Mouse (Mus musculus): ENCODE measurements at regions not wholly inside any gene's neighbourhood (a gene's known extent, or its start where the extent isn't known, plus 50 kb on each side); places are given as distances from the start of the nearest gene placed in this dataset.
"Not testable (repeated sequence)": the region's sequence is repeated elsewhere in the genome, so short reads cannot be mapped to it uniquely, and the experiment has no call there.

DNA sequence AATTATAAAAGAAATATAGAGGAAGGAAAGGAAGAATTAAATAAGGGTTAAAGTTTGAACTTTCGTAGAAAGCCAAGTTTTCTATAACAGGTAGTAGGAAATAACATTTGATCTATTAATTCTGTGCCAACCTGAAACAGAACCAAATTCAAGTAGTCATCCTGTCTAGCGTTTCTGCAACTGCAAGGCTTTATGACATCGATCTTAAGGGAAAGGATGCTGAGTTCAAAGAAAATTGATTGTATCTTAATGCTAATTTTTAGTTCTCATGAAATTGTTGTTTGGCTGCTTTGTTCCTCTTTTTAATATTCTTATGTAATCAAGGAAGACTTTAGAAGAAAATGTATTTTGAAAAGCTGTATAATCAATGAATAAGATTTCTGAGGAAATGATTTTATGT lies 334.9 kb upstream of the Ngly1 start:
- TF ChIP-seq CTCF (IDR thresholded peaks at IDR 0.05; ENCODE audit: low read depth, low read length) = no peak
- TF ChIP-seq POLR2A (IDR thresholded peaks at IDR 0.05; ENCODE audit: insufficient read depth, low read length) = no peak
- TF ChIP-seq EP300 (IDR thresholded peaks at IDR 0.05; ENCODE audit: insufficient read depth, low read depth, low read length) = no peak
- Histone ChIP-seq H3K27me3 (ENCODE audit: control insufficient read depth, insufficient read depth, low read length, poor library complexity, severe bottlenecking) (no peaks in the 10 kb centered on the region), H3K27ac (ENCODE audit: insufficient read depth, low read length) (no peak overlapping the region), H3K9ac (ENCODE audit: low read depth, poor library complexity, severe bottlenecking) (no peak overlapping the region), H3K4me1 (ENCODE audit: control insufficient read depth, insufficient read depth, low read length) (no peaks in the 10 kb centered on the region), H3K36me3 (ENCODE audit: control insufficient read depth, insufficient read depth, low read length, poor library complexity, severe bottlenecking) (no peaks in the 10 kb centered on the region), H3K4me3 (ENCODE audit: low read depth, low read length) (no peak overlapping the region), H3K9me3 (replicated peaks; ENCODE audit: control insufficient read depth, insufficient read depth, low read length, poor library complexity, severe bottlenecking) (0 out of 2 replicates have a peak, but pooled peaks cover 2% of the 10 kb centered on the region)

DNA sequence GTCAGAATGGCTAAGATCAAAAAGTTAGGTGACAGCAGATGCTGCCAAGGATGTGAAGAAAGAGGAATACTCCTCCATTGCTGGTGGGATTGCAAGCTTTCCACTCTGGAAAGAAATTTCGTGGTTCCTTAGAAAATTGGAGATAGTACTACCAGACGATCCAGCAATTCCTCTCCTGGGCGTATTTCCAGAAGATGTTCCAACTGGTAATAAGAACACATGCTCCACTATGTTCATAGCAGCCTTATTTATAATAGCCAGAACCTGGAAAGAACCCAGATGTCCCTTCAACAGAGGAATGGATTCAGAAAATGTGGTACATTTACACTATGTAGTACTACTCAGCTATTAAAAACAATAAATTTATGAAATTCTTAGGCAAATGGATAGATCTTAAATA lies 324.4 kb upstream of the Ngly1 start:
- not testable (repeated sequence) for H3K4me1 ChIP-seq (ENCODE audit: control insufficient read depth, insufficient read depth, low read length); H3K9ac ChIP-seq (ENCODE audit: low read depth, poor library complexity, severe bottlenecking); H3K4me3 ChIP-seq (ENCODE audit: low read depth, low read length); H3K27ac ChIP-seq (ENCODE audit: insufficient read depth, low read length); H3K27me3 ChIP-seq (ENCODE audit: control insufficient read depth, insufficient read depth, low read length, poor library complexity, severe bottlenecking); H3K36me3 ChIP-seq (ENCODE audit: control insufficient read depth, insufficient read depth, low read length, poor library complexity, severe bottlenecking); H3K9me3 ChIP-seq (replicated peaks; ENCODE audit: control insufficient read depth, insufficient read depth, low read length, poor library complexity, severe bottlenecking)

DNA sequence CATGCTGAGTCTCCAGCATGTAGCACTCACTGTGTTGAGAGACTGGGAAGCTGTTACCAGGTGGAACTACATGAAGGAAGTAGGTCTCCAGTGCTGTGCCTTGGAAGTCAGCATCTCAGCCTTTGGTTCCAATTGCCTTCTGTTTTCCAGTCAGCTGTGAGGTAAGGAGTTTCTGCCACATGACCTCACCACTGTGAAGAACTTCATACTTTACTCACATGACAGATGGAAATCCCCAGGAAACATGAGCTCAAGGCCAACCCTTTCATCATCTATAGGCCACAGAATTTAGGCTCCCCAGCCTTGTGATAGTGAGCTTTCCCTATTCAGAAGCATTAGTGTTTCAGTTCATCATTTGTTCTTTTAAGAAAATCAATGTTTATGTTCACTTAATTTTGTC lies 314.4 kb upstream of the Ngly1 start:
- H3K9ac ChIP-seq (ENCODE audit: low read depth, poor library complexity, severe bottlenecking) = no peak overlapping the region
- H3K36me3 ChIP-seq (ENCODE audit: control insufficient read depth, insufficient read depth, low read length, poor library complexity, severe bottlenecking) = no peaks in the 10 kb centered on the region
- no peak overlapping the region for H3K4me3 ChIP-seq (ENCODE audit: low read depth, low read length)
- no peaks in the 10 kb centered on the region for H3K9me3 ChIP-seq (replicated peaks; ENCODE audit: control insufficient read depth, insufficient read depth, low read length, poor library complexity, severe bottlenecking)
- H3K27ac ChIP-seq (ENCODE audit: insufficient read depth, low read length) = no peak overlapping the region
- H3K27me3 ChIP-seq (ENCODE audit: control insufficient read depth, insufficient read depth, low read length, poor library complexity, severe bottlenecking) = no peaks in the 10 kb centered on the region
- no peaks in the 10 kb centered on the region for H3K4me1 ChIP-seq (ENCODE audit: control insufficient read depth, insufficient read depth, low read length)
- TF ChIP-seq CTCF (IDR thresholded peaks at IDR 0.05; ENCODE audit: low read depth, low read length) (no peak), POLR2A (IDR thresholded peaks at IDR 0.05; ENCODE audit: insufficient read depth, low read length) (no peak), EP300 (IDR thresholded peaks at IDR 0.05; ENCODE audit: insufficient read depth, low read depth, low read length) (no peak)

DNA sequence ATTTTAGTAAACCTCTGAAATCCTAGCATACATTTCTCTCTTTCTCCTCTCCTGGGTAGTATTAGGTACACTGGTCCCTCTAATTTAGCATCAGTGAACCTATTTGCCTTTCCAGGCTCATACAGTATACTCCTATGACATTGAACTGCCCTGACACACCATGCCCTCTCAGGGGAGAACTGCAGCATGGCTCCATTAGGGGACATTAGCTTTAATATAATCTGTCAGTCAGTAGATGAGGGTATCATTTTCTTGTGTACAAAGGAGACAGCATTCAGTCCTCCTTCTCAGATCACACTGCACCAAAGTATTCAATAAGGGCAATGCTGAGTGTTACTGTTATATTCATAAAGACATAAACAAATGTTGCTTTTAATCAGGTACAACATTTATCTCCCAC lies 278.8 kb upstream of the Ngly1 start:
- Histone ChIP-seq H3K4me1 (ENCODE audit: control insufficient read depth, insufficient read depth, low read length) (no peaks in the 10 kb centered on the region), H3K27me3 (ENCODE audit: control insufficient read depth, insufficient read depth, low read length, poor library complexity, severe bottlenecking) (no peaks in the 10 kb centered on the region), H3K9me3 (replicated peaks; ENCODE audit: control insufficient read depth, insufficient read depth, low read length, poor library complexity, severe bottlenecking) (peaks cover 16% of the 10 kb centered on the region), H3K9ac (ENCODE audit: low read depth, poor library complexity, severe bottlenecking) (no peak overlapping the region), H3K4me3 (ENCODE audit: low read depth, low read length) (no peak overlapping the region), H3K27ac (ENCODE audit: insufficient read depth, low read length) (no peak overlapping the region), H3K36me3 (ENCODE audit: control insufficient read depth, insufficient read depth, low read length, poor library complexity, severe bottlenecking) (no peaks in the 10 kb centered on the region)
- TF ChIP-seq POLR2A (IDR thresholded peaks at IDR 0.05; ENCODE audit: insufficient read depth, low read length) (no peak), CTCF (IDR thresholded peaks at IDR 0.05; ENCODE audit: low read depth, low read length) (no peak), EP300 (IDR thresholded peaks at IDR 0.05; ENCODE audit: insufficient read depth, low read depth, low read length) (no peak)

DNA sequence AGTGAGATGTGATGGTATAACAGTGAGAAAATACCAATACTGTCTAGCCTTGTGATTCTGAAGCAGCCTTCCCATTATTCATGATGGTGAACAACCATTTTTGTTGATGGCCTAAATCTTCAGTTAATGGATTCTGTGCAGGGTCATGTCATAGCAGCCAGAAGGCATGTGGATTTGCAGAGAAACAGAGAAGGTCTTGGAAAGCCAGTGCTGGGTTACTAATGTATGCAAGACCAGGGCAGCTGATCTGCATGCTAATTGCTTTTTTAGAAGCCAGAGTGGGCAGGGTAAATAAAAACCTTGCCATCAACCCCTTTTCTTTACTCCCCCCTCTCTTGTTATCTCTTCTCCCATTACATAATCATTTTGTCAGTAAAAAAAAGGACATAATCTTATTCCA lies 278.3 kb upstream of the Ngly1 start:
- H3K4me1 ChIP-seq (ENCODE audit: control insufficient read depth, insufficient read depth, low read length) = no peaks in the 10 kb centered on the region
- no peaks in the 10 kb centered on the region for H3K36me3 ChIP-seq (ENCODE audit: control insufficient read depth, insufficient read depth, low read length, poor library complexity, severe bottlenecking)
- no peak for TF ChIP-seq POLR2A (IDR thresholded peaks at IDR 0.05; ENCODE audit: insufficient read depth, low read length)
- no peak for TF ChIP-seq CTCF (IDR thresholded peaks at IDR 0.05; ENCODE audit: low read depth, low read length)
- no peak for TF ChIP-seq EP300 (IDR thresholded peaks at IDR 0.05; ENCODE audit: insufficient read depth, low read depth, low read length)
- H3K27ac ChIP-seq (ENCODE audit: insufficient read depth, low read length) = no peak overlapping the region
- H3K4me3 ChIP-seq (ENCODE audit: low read depth, low read length) = no peak overlapping the region
- peaks cover 21% of the 10 kb centered on the region for H3K9me3 ChIP-seq (replicated peaks; ENCODE audit: control insufficient read depth, insufficient read depth, low read length, poor library complexity, severe bottlenecking)
- no peaks in the 10 kb centered on the region for H3K27me3 ChIP-seq (ENCODE audit: control insufficient read depth, insufficient read depth, low read length, poor library complexity, severe bottlenecking)
- H3K9ac ChIP-seq (ENCODE audit: low read depth, poor library complexity, severe bottlenecking) = no peak overlapping the region

DNA sequence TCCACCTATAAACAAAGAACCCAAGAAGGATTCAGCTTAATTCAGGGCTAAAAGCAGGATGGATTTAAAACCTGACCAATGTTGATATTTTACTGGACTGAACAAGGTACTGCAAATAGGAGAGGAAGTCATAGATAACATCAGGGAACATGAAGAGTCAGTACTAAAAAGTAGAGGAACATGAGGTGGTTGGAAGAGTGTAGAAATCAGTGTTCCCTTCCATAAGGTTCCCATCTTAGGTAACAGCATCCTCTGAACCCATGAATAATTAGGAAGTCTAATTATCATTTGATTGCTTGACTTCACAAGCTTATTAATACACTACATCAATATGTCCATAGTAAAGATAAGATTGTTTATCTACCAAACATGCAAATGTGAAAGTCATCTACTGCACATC lies 277.8 kb upstream of the Ngly1 start:
- Histone ChIP-seq H3K27me3 (ENCODE audit: control insufficient read depth, insufficient read depth, low read length, poor library complexity, severe bottlenecking) (no peaks in the 10 kb centered on the region), H3K9me3 (replicated peaks; ENCODE audit: control insufficient read depth, insufficient read depth, low read length, poor library complexity, severe bottlenecking) (peaks cover 25% of the 10 kb centered on the region), H3K27ac (ENCODE audit: insufficient read depth, low read length) (no peak overlapping the region), H3K9ac (ENCODE audit: low read depth, poor library complexity, severe bottlenecking) (no peak overlapping the region), H3K4me3 (ENCODE audit: low read depth, low read length) (no peak overlapping the region), H3K4me1 (ENCODE audit: control insufficient read depth, insufficient read depth, low read length) (no peaks in the 10 kb centered on the region), H3K36me3 (ENCODE audit: control insufficient read depth, insufficient read depth, low read length, poor library complexity, severe bottlenecking) (no peaks in the 10 kb centered on the region)
- no peak for TF ChIP-seq CTCF (IDR thresholded peaks at IDR 0.05; ENCODE audit: low read depth, low read length)
- no peak for TF ChIP-seq EP300 (IDR thresholded peaks at IDR 0.05; ENCODE audit: insufficient read depth, low read depth, low read length)
- no peak for TF ChIP-seq POLR2A (IDR thresholded peaks at IDR 0.05; ENCODE audit: insufficient read depth, low read length)
